Mouse (Mus musculus) left cerebral cortex, postnatal 25 days (tissue): Measurements from ENCODE around the gene Map4k5. TPM values are rescaled to one million over a fixed set of nuclear protein-coding genes. Genes with fewer than 3 reads are reported as not detected.

Experiments used
- DNase-seq, 2 experiments: peaks; one replicate each; pipeline ENCODE4 v3.0.0; 2022; ENCODE audit warnings: low spot score in 2 of 2, mixed read lengths in 1 of 2
- intact Hi-C: fragments of 180-260 bp; cut with DNase I; formaldehyde crosslinking; loops from one replicate; pipeline ENCODE4 v1.15.1; 2025
- total RNA-seq, 2 experiments: library from RNA; stranded (reverse); gene quantifications; 2 replicates each; pipeline ENCODE4 v1.2.3; 2021

The Map4k5 gene
- total RNA-seq, 2 experiments from 2014 or later: 41.7 to 46.2 TPM

GRCm38 (mm10) chr12:69853387-69853786 lies 39.6 kb downstream of the Map4k5 start:
- DNase-seq: no peak
- intact Hi-C loops: no loop called here

GRCm38 (mm10) chr12:69852288-69852687 lies 40.7 kb downstream of the Map4k5 start:
- no peak for DNase-seq
- intact Hi-C loops: no loop called here

GRCm38 (mm10) chr12:69848083-69848878 lies 44.7 kb downstream of the Map4k5 start:
- no peak for DNase-seq

GRCm38 (mm10) chr12:69846499-69846898 lies 46.5 kb downstream of the Map4k5 start:
- DNase-seq: no peak
- intact Hi-C loops: no loop called here

More at GRCm38 (mm10) chr12:69848083-69848878, 44.7 kb downstream of the Map4k5 start:
- intact Hi-C loops: no loop called here

- intact Hi-C loops: no loop called here
- no peak for DNase-seq
These were observed 47.3 kb downstream of the Map4k5 start for GRCm38 (mm10) chr12:69845722-69846121.

GRCm38 (mm10) chr12:69843531-69844445 lies 49.2 kb downstream of the Map4k5 start:
- intact Hi-C loops: no loop called here
- DNase-seq: peak; percentile 55 to 77

GRCm38 (mm10) chr12:69838376-69838775 lies 54.6 kb downstream of the Map4k5 start:
- intact Hi-C loops: no loop called here
- DNase-seq: no peak

- intact Hi-C loops: loop anchor here (5.0 kb wide), 1 partner anchor 58 kb away; the partner anchor contains the start of genes Atl1 and Map4k5
- peak in 1 of 2 experiments; percentile 81 for DNase-seq
These were observed 58.9 kb downstream of the Map4k5 start for GRCm38 (mm10) chr12:69833982-69834604.

GRCm38 (mm10) chr12:69831239-69831910 lies 61.6 kb downstream of the Map4k5 start:
- intact Hi-C loops: loop anchor here (5.0 kb wide), 1 partner anchor 61 kb away; the partner anchor contains the start of genes Atl1 and Map4k5
- DNase-seq: peak in 1 of 2 experiments; percentile 65

GRCm38 (mm10) chr12:69828214-69828613 lies 64.8 kb downstream of the Map4k5 start:
- intact Hi-C loops: no loop called here
- DNase-seq: no peak

- intact Hi-C loops: no loop called here
- no peak for DNase-seq
These were observed 68.0 kb downstream of the Map4k5 start for GRCm38 (mm10) chr12:69824881-69825597.

- intact Hi-C loops: no loop called here
- peak in 1 of 2 experiments; percentile 31 for DNase-seq
These were observed 78.7 kb downstream of the Map4k5 start for GRCm38 (mm10) chr12:69814272-69814671.

- no peak for DNase-seq
These were observed 79.4 kb downstream of the Map4k5 start for GRCm38 (mm10) chr12:69813596-69813995.

GRCm38 (mm10) chr12:69812986-69813385 lies 80.0 kb downstream of the Map4k5 start:
- intact Hi-C loops: no loop called here
- DNase-seq: no peak

More at GRCm38 (mm10) chr12:69813596-69813995, 79.4 kb downstream of the Map4k5 start:
- intact Hi-C loops: no loop called here

GRCm38 (mm10) chr12:69811976-69812375 lies 81.0 kb downstream of the Map4k5 start:
- no peak for DNase-seq
- intact Hi-C loops: no loop called here

GRCm38 (mm10) chr12:69809439-69809838 lies 83.6 kb downstream of the Map4k5 start:
- intact Hi-C loops: no loop called here
- DNase-seq: no peak

- intact Hi-C loops: no loop called here
- no peak for DNase-seq
These were observed 85.5 kb downstream of the Map4k5 start for GRCm38 (mm10) chr12:69807399-69807985.

- DNase-seq: no peak
- intact Hi-C loops: no loop called here
These were observed 87.9 kb downstream of the Map4k5 start for GRCm38 (mm10) chr12:69805148-69805547.
